Mouse (Mus musculus): Measurements from ENCODE around the gene Kat2b. TPM values are rescaled to one million over a fixed set of nuclear protein-coding genes. Genes with fewer than 3 reads are reported as not detected.
A peak's percentile ranks its signal among the peaks of the same experiment; 100 is the strongest.

Kat2b gene
- polyA plus RNA-seq, 1 experiment, result 2.4 TPM

GRCm38 (mm10) chr17:53578776-53579175 lies 12.1 kb downstream of the Kat2b start:
- TF ChIP-seq USF1 (IDR thresholded peaks at IDR 0.05; ENCODE audit: low read depth), result no peak
- no peak for TF ChIP-seq CTCF (IDR thresholded peaks at IDR 0.05; ENCODE audit: control insufficient read depth, insufficient read depth, insufficient read length)
- no peak for TF ChIP-seq MYOG (IDR thresholded peaks at IDR 0.05; ENCODE audit: control insufficient read depth, extremely low read depth, insufficient read length)
- TF ChIP-seq CEBPB (IDR thresholded peaks at IDR 0.05; ENCODE audit: low read depth), result no peak
- no peak for TF ChIP-seq MYOD1 (IDR thresholded peaks at IDR 0.05; ENCODE audit: control insufficient read depth, insufficient read length, low read depth)
- no peak for TF ChIP-seq FOSL1 (IDR thresholded peaks at IDR 0.05; ENCODE audit: insufficient read depth, low read length, poor library complexity, severe bottlenecking)
- no peak for TF ChIP-seq MAX (IDR thresholded peaks at IDR 0.05)
- no peaks in the 10 kb centered on the region for H3K79me3 ChIP-seq (ENCODE audit: low read depth)
- no peaks in the 10 kb centered on the region for H3K36me3 ChIP-seq (ENCODE audit: control insufficient read depth, insufficient read depth)
- no peak overlapping the region for H3K4me3 ChIP-seq (ENCODE audit: insufficient read depth, poor library complexity, severe bottlenecking)
- H3K79me2 ChIP-seq (ENCODE audit: control insufficient read depth, insufficient read depth), result no peaks in the 10 kb centered on the region
- H3K27me3 ChIP-seq (ENCODE audit: control insufficient read depth, insufficient read depth, insufficient read length), result no peaks in the 10 kb centered on the region
- no peak overlapping the region for H3ac ChIP-seq (ENCODE audit: control insufficient read depth, insufficient read length, low read depth)

GRCm38 (mm10) chr17:53579612-53580011 lies 13.0 kb downstream of the Kat2b start:
- Histone ChIP-seq H3K36me3 (ENCODE audit: control insufficient read depth, insufficient read depth) (no peaks in the 10 kb centered on the region), H3K79me2 (ENCODE audit: control insufficient read depth, insufficient read depth) (no peaks in the 10 kb centered on the region), H3ac (ENCODE audit: control insufficient read depth, insufficient read length, low read depth) (no peak overlapping the region), H3K79me3 (ENCODE audit: low read depth) (no peaks in the 10 kb centered on the region), H3K27me3 (ENCODE audit: control insufficient read depth, insufficient read depth, insufficient read length) (no peaks in the 10 kb centered on the region), H3K4me3 (ENCODE audit: insufficient read depth, poor library complexity, severe bottlenecking) (no peak overlapping the region)
- no peak for TF ChIP-seq FOSL1 (IDR thresholded peaks at IDR 0.05; ENCODE audit: insufficient read depth, low read length, poor library complexity, severe bottlenecking)
- no peak for TF ChIP-seq MYOD1 (IDR thresholded peaks at IDR 0.05; ENCODE audit: control insufficient read depth, insufficient read length, low read depth)
- no peak for TF ChIP-seq MAX (IDR thresholded peaks at IDR 0.05)
- no peak for TF ChIP-seq CTCF (IDR thresholded peaks at IDR 0.05; ENCODE audit: control insufficient read depth, insufficient read depth, insufficient read length)
- no peak for TF ChIP-seq CEBPB (IDR thresholded peaks at IDR 0.05; ENCODE audit: low read depth)
- no peak for TF ChIP-seq MYOG (IDR thresholded peaks at IDR 0.05; ENCODE audit: control insufficient read depth, extremely low read depth, insufficient read length)
- no peak for TF ChIP-seq USF1 (IDR thresholded peaks at IDR 0.05; ENCODE audit: low read depth)

GRCm38 (mm10) chr17:53580237-53580636 lies 13.6 kb downstream of the Kat2b start:
- Histone ChIP-seq H3K79me2 (ENCODE audit: control insufficient read depth, insufficient read depth) (no peaks in the 10 kb centered on the region), H3ac (ENCODE audit: control insufficient read depth, insufficient read length, low read depth) (no peak overlapping the region), H3K27me3 (ENCODE audit: control insufficient read depth, insufficient read depth, insufficient read length) (no peaks in the 10 kb centered on the region), H3K4me3 (ENCODE audit: insufficient read depth, poor library complexity, severe bottlenecking) (no peak overlapping the region), H3K79me3 (ENCODE audit: low read depth) (no peaks in the 10 kb centered on the region), H3K36me3 (ENCODE audit: control insufficient read depth, insufficient read depth) (no peaks in the 10 kb centered on the region)
- TF ChIP-seq MYOG (IDR thresholded peaks at IDR 0.05; ENCODE audit: control insufficient read depth, extremely low read depth, insufficient read length), result no peak
- TF ChIP-seq FOSL1 (IDR thresholded peaks at IDR 0.05; ENCODE audit: insufficient read depth, low read length, poor library complexity, severe bottlenecking), result no peak

- peaks cover 2% of the 10 kb centered on the region for H3K79me3 ChIP-seq (ENCODE audit: low read depth)
- no peaks in the 10 kb centered on the region for H3K36me3 ChIP-seq (ENCODE audit: control insufficient read depth, insufficient read depth)
- no peak overlapping the region for H3ac ChIP-seq (ENCODE audit: control insufficient read depth, insufficient read length, low read depth)
- TF ChIP-seq FOSL1 (IDR thresholded peaks at IDR 0.05; ENCODE audit: insufficient read depth, low read length, poor library complexity, severe bottlenecking) (no peak), MYOG (IDR thresholded peaks at IDR 0.05; ENCODE audit: control insufficient read depth, extremely low read depth, insufficient read length) (no peak), USF1 (IDR thresholded peaks at IDR 0.05; ENCODE audit: low read depth) (no peak), MAX (IDR thresholded peaks at IDR 0.05) (no peak), MYOD1 (IDR thresholded peaks at IDR 0.05; ENCODE audit: control insufficient read depth, insufficient read length, low read depth) (no peak), CTCF (IDR thresholded peaks at IDR 0.05; ENCODE audit: control insufficient read depth, insufficient read depth, insufficient read length) (no peak), CEBPB (IDR thresholded peaks at IDR 0.05; ENCODE audit: low read depth) (no peak)
- no peaks in the 10 kb centered on the region for H3K79me2 ChIP-seq (ENCODE audit: control insufficient read depth, insufficient read depth)
- H3K27me3 ChIP-seq (ENCODE audit: control insufficient read depth, insufficient read depth, insufficient read length), result no peaks in the 10 kb centered on the region
- no peak overlapping the region for H3K4me3 ChIP-seq (ENCODE audit: insufficient read depth, poor library complexity, severe bottlenecking)
These were observed 15.4 kb downstream of the Kat2b start for GRCm38 (mm10) chr17:53582026-53582585.

GRCm38 (mm10) chr17:53582805-53583204 lies 16.1 kb downstream of the Kat2b start:
- H3K27me3 ChIP-seq (ENCODE audit: control insufficient read depth, insufficient read depth, insufficient read length), result no peaks in the 10 kb centered on the region
- H3K79me2 ChIP-seq (ENCODE audit: control insufficient read depth, insufficient read depth), result no peaks in the 10 kb centered on the region
- TF ChIP-seq MYOD1 (IDR thresholded peaks at IDR 0.05; ENCODE audit: control insufficient read depth, insufficient read length, low read depth) (no peak), CEBPB (IDR thresholded peaks at IDR 0.05; ENCODE audit: low read depth) (no peak)
- H3K4me3 ChIP-seq (ENCODE audit: insufficient read depth, poor library complexity, severe bottlenecking), result no peak overlapping the region
- peaks cover 2% of the 10 kb centered on the region for H3K79me3 ChIP-seq (ENCODE audit: low read depth)
- no peaks in the 10 kb centered on the region for H3K36me3 ChIP-seq (ENCODE audit: control insufficient read depth, insufficient read depth)
- no peak overlapping the region for H3ac ChIP-seq (ENCODE audit: control insufficient read depth, insufficient read length, low read depth)

GRCm38 (mm10) chr17:53583846-53584579 lies 17.4 kb downstream of the Kat2b start:
- peaks cover 4% of the 10 kb centered on the region for H3K79me2 ChIP-seq (ENCODE audit: control insufficient read depth, insufficient read depth)
- no peak overlapping the region for H3ac ChIP-seq (ENCODE audit: control insufficient read depth, insufficient read length, low read depth)
- H3K36me3 ChIP-seq (ENCODE audit: control insufficient read depth, insufficient read depth), result no peaks in the 10 kb centered on the region
- H3K4me3 ChIP-seq (ENCODE audit: insufficient read depth, poor library complexity, severe bottlenecking), result no peak overlapping the region
- TF ChIP-seq MAX (IDR thresholded peaks at IDR 0.05) (peak; percentile 62), MYOG (IDR thresholded peaks at IDR 0.05; ENCODE audit: control insufficient read depth, extremely low read depth, insufficient read length) (no peak)
- H3K27me3 ChIP-seq (ENCODE audit: control insufficient read depth, insufficient read depth, insufficient read length), result no peaks in the 10 kb centered on the region
- peaks cover 2% of the 10 kb centered on the region for H3K79me3 ChIP-seq (ENCODE audit: low read depth)

All from C2C12 (cell line).